Mouse (Mus musculus) midbrain, embryonic 14.5 days (tissue): ENCODE results near the gene Nkiras1. TPM values are rescaled to one million over a fixed set of nuclear protein-coding genes. Genes with fewer than 3 reads are reported as not detected.
A peak's percentile ranks its signal among the peaks of the same experiment; 100 is the strongest.
"Not testable (repeated sequence)": the region's sequence is repeated elsewhere in the genome, so short reads cannot be mapped to it uniquely, and the experiment has no call there.

Experiments used
- ATAC-seq: fragments of 200-750 bp; cut with Nextera tagmentation; 2 replicates; pipeline ENCODE4 v1.8.0; 2017; ENCODE audit warnings: moderate number of reproducible peaks, moderate library complexity; ENCODE audit not compliant: low FRiP score, low TSS enrichment
- DNase-seq: peaks from one replicate; pipeline ENCODE4 v3.0.0-alpha.2; 2015
- H3K27ac ChIP-seq: fragments of 300-500 bp; sonication (generic); replicated peaks from 2 replicates; pipeline ENCODE4 v1.5.1; 2014; ENCODE audit warnings: mild to moderate bottlenecking, low read depth, low read length, moderate library complexity
- H3K27me3 ChIP-seq: fragments of 300-500 bp; sonication (generic); 2 replicates; pipeline ENCODE4 v1.6.1; 2014; ENCODE audit warnings: low read length, control low read depth, mixed read lengths; ENCODE audit not compliant: control insufficient read depth, insufficient read depth
- H3K36me3 ChIP-seq: fragments of 300-500 bp; sonication (generic); 2 replicates; pipeline ENCODE4 v1.6.1; 2014; ENCODE audit warnings: low read length, control low read depth; ENCODE audit not compliant: control insufficient read depth, insufficient read depth
- H3K4me1 ChIP-seq: fragments of 300-500 bp; sonication (generic); 2 replicates; pipeline ENCODE4 v1.6.1; 2014; ENCODE audit warnings: mild to moderate bottlenecking, antibody characterized with exemption, low read length, control low read depth; ENCODE audit not compliant: control insufficient read depth, insufficient read depth
- H3K4me2 ChIP-seq: fragments of 300-500 bp; sonication (generic); 2 replicates; pipeline ENCODE4 v1.6.1; 2014; ENCODE audit warnings: mild to moderate bottlenecking, low read length, moderate library complexity
- H3K4me3 ChIP-seq: fragments of 300-500 bp; sonication (generic); replicated peaks from 2 replicates; pipeline ENCODE4 v1.5.1; 2014; ENCODE audit warnings: low read depth, low read length
- H3K9ac ChIP-seq: fragments of 300-500 bp; sonication (generic); replicated peaks from 2 replicates; pipeline ENCODE4 v1.6.1; 2014; ENCODE audit warnings: mild to moderate bottlenecking, low read length, moderate library complexity
- H3K9me3 ChIP-seq: fragments of 300-500 bp; sonication (generic); 2 replicates; pipeline ENCODE4 v1.6.1; 2016; ENCODE audit warnings: low read length, control low read depth, mixed read lengths; ENCODE audit not compliant: control insufficient read depth
- WGBS: fragments of 180-500 bp; shearing (Covaris S2); extraction: QIAGEN DNeasy Blood & Tissue Kit; methylation state at CpG from one replicate; pipeline ENCODE4 v1.1.7; 2014; 5-methylcytosine and 5-hydroxymethylcytosine counted together
- polyA plus RNA-seq: library from polyadenylated mRNA; unstranded; fragments of >200 nt; fragmentation: Nextera tagmentation; extraction: Ambion mirVana; gene quantifications from 2 replicates; pipeline ENCODE4 v1.2.1, GENCODE M21; 2014

Nkiras1 gene
- polyA plus RNA-seq, result 38.0 and 54.5 TPM in 2 replicates

DNA sequence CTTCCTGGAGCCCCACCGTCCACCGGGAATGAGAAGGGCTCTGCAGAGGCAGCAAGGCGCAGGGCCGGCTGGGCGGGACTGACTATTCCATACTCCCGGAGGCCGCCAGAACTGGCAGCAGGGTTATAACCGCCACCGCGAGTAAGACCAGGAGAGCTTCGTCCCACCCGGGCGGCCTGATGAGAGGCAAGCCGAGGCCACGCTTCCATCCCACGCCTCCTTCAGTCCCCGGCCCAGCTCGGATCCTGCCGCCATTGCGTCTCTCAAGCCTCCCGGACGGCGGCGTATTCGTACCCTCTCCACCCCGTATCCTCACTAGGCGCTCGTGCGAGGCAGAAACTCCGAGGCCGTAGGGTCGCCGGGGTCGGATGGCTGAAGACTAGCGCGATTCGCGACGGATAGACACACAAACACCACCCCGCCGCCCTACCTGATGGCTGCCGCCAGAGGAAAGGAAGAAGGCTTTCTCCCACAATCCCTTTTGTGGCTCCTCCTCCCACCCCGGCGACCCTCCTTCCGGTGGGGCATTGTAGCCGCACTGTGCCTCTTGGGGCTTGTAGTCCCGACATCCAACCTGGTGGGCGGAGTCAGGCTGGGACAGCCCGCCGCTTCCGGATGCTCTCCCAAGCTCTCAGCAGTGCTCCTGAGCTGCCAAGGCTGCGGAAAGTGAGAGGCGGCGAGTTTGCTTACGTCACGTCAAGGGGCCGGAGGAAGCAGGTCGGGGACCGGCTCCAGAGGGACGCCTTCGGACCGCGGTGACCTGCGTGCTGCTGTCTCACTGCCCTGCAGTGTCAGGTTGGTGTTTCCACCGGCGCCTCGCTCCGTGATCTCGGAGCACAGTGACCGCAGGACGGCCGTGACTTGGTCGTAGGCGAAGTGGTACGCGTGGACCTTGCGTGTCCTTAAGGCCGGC, at the start of gene Nkiras1, which contains the start of gene Rpl15:
Gene Nkiras1 (plus strand): TSS at position 608 of the 913 bp plus-strand sequence.
Gene Rpl15 (minus strand): TSS at position 863 of the 913 bp plus-strand sequence.
- Histone ChIP-seq H3K9ac (peak within 1 kb of the TSS; percentile 95), H3K4me1 (peaks cover 12% of the 10 kb centered on the region), H3K36me3 (peaks cover 26% of the 10 kb centered on the region), H3K27ac (peak within 1 kb of the TSS; percentile 87), H3K4me3 (peak within 1 kb of the TSS; percentile 83), H3K9me3 (no peaks in the 10 kb centered on the region), H3K4me2 (peak within 1 kb of the TSS; percentile 71), H3K27me3 (no peaks in the 10 kb centered on the region)
- WGBS, result under 1% methylated on average over 77 of the region's 78 CpGs
- DNase-seq, result peak; percentile 99
- ATAC-seq, result peak; percentile 99

DNA sequence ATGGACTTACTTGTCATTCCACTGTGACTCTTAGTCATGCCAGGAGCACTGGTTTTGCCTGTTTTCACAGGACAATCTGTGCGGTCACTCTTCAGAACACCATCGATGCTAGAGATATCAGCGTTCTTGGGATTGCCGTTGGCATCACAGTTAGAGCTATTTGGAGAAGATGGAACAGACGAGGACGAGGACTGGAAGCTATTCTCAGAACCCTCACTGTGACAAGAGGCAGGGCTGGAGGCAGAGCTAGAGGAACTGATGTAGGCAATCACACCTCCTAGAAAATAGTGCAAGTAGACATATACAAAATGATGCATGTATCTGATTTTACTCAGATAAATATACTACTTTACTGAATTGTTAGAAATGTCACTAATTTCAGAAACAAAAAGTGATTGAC, 49.0 kb upstream of the Nkiras1 start:
- WGBS, result 96% methylated on average over 6 of the region's 6 CpGs
- H3K9ac ChIP-seq, result no peak overlapping the region
- no peak for ATAC-seq

DNA sequence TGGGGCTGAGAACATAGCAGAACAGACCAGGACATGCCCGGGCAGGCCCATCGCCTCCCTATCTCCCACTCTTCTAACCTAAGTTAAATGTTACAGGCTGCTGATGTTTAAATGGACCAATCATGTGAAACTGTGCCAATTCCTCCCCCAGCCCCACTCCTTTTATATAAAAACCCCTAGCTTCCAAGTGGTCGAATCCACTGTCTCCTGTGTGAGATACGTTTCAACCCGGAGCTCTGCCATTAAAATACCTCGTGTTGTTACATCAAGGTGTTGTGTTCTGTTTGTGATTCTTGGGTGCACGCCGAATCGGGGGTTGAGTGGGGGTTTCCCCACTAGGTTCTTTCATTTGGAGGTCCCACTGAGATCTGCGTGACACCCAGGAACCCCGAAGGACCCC, 45.5 kb upstream of the Nkiras1 start:
- not testable (repeated sequence) for DNase-seq, H3K27ac ChIP-seq, ATAC-seq, H3K27me3 ChIP-seq, H3K9ac ChIP-seq, H3K9me3 ChIP-seq, H3K4me1 ChIP-seq, H3K4me2 ChIP-seq, H3K36me3 ChIP-seq, H3K4me3 ChIP-seq
- 97% methylated on average over 11 of the region's 11 CpGs for WGBS

More for the DNA sequence above, 49.0 kb upstream of the Nkiras1 start:
- DNase-seq, result no peak
- Histone ChIP-seq H3K9me3 (no peaks in the 10 kb centered on the region), H3K4me3 (no peak overlapping the region), H3K27me3 (no peaks in the 10 kb centered on the region), H3K4me2 (no peak overlapping the region), H3K27ac (no peak overlapping the region), H3K36me3 (no peaks in the 10 kb centered on the region), H3K4me1 (no peaks in the 10 kb centered on the region)

DNA sequence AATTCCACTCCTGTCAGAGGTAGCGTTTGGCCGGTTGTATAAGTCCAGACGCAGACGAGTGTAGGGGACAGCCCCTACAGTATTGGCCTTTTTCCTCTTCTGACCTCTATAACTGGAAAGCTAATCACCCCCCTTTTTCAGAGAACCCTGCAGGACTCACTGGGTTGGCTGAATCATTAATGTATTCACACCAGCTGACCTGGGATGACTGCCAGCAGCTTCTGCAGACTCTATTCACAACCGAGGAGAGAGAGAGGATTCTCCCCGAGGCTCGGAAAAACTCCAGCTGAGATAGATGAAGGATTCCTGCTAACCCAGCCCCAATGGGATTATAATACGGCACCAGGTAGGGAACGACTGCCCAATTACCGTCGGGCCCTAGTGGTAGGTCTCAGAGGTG, 44.8 kb upstream of the Nkiras1 start:
- not testable (repeated sequence) for H3K27me3 ChIP-seq, H3K9me3 ChIP-seq, H3K9ac ChIP-seq, H3K27ac ChIP-seq, H3K36me3 ChIP-seq, H3K4me3 ChIP-seq, H3K4me2 ChIP-seq, H3K4me1 ChIP-seq, ATAC-seq
- WGBS, result 46% methylated on average over 11 of the region's 11 CpGs
- peak; percentile 45 for DNase-seq

DNA sequence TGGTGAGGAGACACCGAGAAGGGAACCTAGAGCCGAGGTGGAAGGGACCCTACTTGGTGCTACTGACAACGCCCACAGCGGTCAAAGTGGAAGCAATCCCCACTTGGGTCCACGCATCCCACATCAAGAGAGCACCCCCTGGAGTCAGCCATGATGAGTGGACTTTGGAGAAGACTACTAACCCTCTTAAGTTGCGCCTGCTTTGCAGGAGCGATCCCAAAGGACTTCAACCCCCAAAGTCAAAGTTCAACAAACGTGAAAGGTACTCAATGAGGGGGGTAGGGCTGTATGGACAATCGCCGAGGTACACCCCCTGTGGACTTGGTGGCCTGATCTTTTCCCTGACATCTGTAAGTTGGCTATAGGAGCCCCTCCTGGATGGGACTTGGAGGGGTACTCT, 41.2 kb upstream of the Nkiras1 start:
- not testable (repeated sequence) for H3K4me1 ChIP-seq, H3K27ac ChIP-seq, ATAC-seq, H3K9me3 ChIP-seq, DNase-seq, H3K4me3 ChIP-seq, H3K9ac ChIP-seq, H3K4me2 ChIP-seq, H3K36me3 ChIP-seq, H3K27me3 ChIP-seq
- 92% methylated on average over 10 of the region's 10 CpGs for WGBS

DNA sequence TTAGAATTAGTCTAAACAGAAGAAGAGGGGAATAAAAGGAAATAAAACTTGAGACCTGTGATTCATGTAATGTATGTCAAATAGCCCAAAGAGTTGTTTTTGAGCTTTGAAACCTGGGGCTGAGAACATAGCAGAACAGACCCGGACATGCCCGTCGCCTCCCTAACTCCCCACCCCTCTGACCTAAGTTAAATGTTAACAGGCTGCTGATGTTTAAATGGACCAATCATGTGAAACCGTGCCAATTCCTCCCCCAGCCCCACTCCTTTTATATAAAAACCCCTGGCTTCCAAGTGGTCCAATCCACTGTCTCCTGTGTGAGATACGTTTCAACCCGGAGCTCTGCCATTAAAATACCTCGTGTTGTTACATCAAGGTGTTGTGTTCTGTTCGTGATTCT, 39.1 kb upstream of the Nkiras1 start:
- WGBS, result 89% methylated on average over 8 of the region's 8 CpGs
- H3K9me3 ChIP-seq, ATAC-seq, H3K27me3 ChIP-seq, H3K4me3 ChIP-seq, H3K9ac ChIP-seq, H3K27ac ChIP-seq, H3K36me3 ChIP-seq, H3K4me2 ChIP-seq, DNase-seq, H3K4me1 ChIP-seq: not testable (repeated sequence)

DNA sequence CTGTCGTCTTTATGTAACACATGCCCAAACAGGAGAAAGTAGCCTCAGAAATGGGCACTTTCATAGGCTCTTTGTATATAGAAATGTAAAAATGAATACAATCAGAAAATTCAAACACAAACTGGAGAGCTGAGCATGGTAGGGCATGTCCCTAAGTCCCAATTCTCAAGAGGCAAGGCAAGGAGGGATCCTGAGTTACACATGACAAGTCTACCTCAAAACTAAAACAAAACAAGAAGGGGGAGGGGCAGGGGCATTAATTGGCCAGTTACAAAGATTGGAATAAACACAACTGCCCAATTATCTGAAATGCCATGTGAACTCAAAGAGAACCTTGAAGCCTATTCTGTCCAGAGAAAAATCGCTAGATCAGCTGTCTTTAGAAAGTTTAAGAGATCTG, 37.9 kb upstream of the Nkiras1 start:
- Histone ChIP-seq H3K4me3 (no peak overlapping the region), H3K27me3 (no peaks in the 10 kb centered on the region), H3K36me3 (no peaks in the 10 kb centered on the region), H3K27ac (no peak overlapping the region), H3K4me2 (no peak overlapping the region), H3K4me1 (no peaks in the 10 kb centered on the region), H3K9me3 (no peaks in the 10 kb centered on the region), H3K9ac (no peak overlapping the region)
- ATAC-seq (no peak), DNase-seq (no peak)
- 90% methylated on average over 2 of the region's 2 CpGs for WGBS

DNA sequence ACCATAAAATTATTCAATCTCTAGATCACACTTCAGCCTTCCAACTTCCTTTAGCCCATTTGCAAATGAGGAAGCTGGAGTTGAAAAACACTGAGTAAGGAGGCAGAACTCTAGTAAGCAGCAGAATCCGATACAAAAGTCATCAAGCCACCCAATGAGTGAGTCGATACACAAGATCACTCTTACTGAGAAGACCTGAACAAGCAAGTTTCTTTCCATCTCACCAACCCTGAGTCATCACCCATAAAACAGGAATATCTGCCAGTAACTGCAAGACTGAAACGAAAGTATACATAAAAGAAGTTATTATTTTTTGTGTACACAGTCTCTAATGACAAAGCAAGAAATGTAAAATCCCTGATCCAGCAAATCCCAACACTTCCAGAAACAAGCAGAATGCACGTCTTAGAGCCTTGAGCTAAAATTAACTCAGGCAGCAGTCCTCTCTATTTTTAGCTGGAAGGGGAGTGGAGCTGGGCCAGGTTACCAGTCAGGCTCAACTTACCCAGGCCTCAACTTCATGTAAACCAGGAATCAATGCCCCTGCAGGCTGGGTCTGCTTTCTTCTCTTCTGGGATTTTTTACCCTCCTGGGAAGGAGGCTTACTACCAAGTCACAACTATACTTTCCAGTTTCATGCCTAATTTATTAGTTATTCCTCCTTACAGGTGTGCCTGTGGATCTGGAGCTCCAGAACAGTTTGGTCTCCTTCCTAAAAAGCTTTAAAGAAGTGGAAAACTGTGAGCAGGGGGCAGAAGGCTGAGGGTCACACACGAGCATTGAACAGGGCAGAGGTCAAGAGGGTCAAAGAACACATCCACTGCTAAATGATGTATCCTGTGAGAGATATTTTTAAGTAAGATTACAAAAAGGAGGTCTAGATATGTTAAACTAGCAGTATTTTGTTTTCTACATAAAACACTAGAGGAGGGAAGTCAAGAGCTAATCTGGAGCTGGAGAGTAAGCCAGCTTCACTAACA, 36.7 kb upstream of the Nkiras1 start:
- Histone ChIP-seq H3K27me3 (no peaks in the 10 kb centered on the region), H3K27ac (no peak overlapping the region), H3K4me3 (no peak overlapping the region)

More for the DNA sequence above, 36.7 kb upstream of the Nkiras1 start:
- ATAC-seq (no peak), DNase-seq (no peak)
- H3K9me3 ChIP-seq, result no peaks in the 10 kb centered on the region
- H3K4me1 ChIP-seq, result no peaks in the 10 kb centered on the region
- no peaks in the 10 kb centered on the region for H3K36me3 ChIP-seq
- 65% methylated on average over 5 of the region's 5 CpGs for WGBS
- H3K4me2 ChIP-seq, result no peak overlapping the region
- no peak overlapping the region for H3K9ac ChIP-seq
